Mouse (Mus musculus): ENCODE results near the gene Arhgef12. TPM values are rescaled to one million over a fixed set of nuclear protein-coding genes. Genes with fewer than 3 reads are reported as not detected.

The Arhgef12 gene
- polyA plus RNA-seq, 1 experiment from 2014 or later = 6.6 TPM

DNA sequence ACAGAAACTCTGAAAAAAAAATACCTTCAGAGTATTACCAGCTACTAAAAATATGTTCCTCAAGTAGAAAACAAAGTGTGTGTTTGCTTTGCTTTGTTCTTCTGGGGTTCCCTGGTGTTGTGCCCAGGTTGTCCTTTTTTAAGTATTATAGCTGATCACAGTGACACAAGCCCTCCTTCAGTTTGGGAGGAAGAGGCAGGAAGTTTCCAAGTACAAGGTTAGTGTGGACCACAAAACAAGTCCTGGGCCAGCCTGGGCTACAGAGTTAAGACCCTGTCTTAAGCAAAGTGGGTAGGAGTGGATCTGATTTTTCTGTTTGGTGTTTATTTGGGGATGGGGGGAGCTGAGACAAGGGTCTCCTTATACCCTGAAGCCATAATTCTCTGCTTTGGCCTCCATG lies 62.6 kb downstream of the Arhgef12 start:
- Histone ChIP-seq H3K4me1 (replicated peaks; ENCODE audit: control insufficient read depth, insufficient read depth) (peaks cover 6% of the 10 kb centered on the region; the same call in 1 of the 2 replicates), H3K9ac (ENCODE audit: low read length) (no peak overlapping the region), H3K4me3 (ENCODE audit: low read depth, low read length) (no peak overlapping the region), H3K27me3 (ENCODE audit: control insufficient read depth, insufficient read depth, low read length) (no peaks in the 10 kb centered on the region), H3K36me3 (ENCODE audit: control insufficient read depth, insufficient read depth, low read length) (no peaks in the 10 kb centered on the region; the same call in 1 of the 2 replicates), H3K4me2 (replicated peaks; ENCODE audit: low read depth) (no peak overlapping the region), H3K27ac (replicated peaks) (no peak overlapping the region), H3K9me3 (ENCODE audit: control insufficient read depth, low read length) (no peaks in the 10 kb centered on the region)
- TF ChIP-seq EP300 (optimal IDR thresholded peaks at IDR 0.05) (no peak), CTCF (IDR thresholded peaks at IDR 0.05; ENCODE audit: low read depth) (no peak)
- DNase-seq (ENCODE audit: low spot score) = no peak
- no peak for ATAC-seq (ENCODE audit: low FRiP score, low TSS enrichment)

DNA sequence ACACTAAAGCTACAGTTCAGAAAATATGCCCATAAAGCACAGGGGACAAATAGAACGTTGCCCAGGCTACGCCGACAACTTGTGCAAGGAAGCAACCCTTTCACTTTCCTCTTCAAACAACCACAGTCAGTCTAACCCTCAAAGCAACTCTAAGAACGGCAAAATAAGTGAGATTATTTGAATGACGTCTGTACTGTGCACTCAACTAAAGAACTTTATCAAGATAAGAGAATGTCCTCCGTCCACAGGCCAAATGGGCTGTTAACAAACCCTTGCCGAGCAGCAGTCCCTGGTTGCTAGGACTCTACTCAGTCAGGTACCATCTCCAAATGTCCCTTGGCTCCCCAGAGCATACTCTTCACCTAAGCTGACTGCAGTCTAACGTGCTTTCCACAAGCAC lies 68.6 kb downstream of the Arhgef12 start:
- H3K27me3 ChIP-seq (ENCODE audit: control insufficient read depth, insufficient read depth, low read length) = no peaks in the 10 kb centered on the region
- 66% methylated on average over 8 of the region's 8 CpGs for WGBS
- DNase-seq (ENCODE audit: low spot score) = no peak
- ATAC-seq (ENCODE audit: low FRiP score, low TSS enrichment) = no peak
- no peaks in the 10 kb centered on the region; the same call in 1 of the 2 replicates for H3K36me3 ChIP-seq (ENCODE audit: control insufficient read depth, insufficient read depth, low read length)
- H3K4me2 ChIP-seq (replicated peaks; ENCODE audit: low read depth) = no peak overlapping the region
- peaks cover 3% of the 10 kb centered on the region; the same call in 1 of the 2 replicates for H3K4me1 ChIP-seq (replicated peaks; ENCODE audit: control insufficient read depth, insufficient read depth)
- H3K9me3 ChIP-seq (ENCODE audit: control insufficient read depth, low read length) = no peaks in the 10 kb centered on the region
- H3K4me3 ChIP-seq (ENCODE audit: low read depth, low read length) = no peak overlapping the region
- no peak overlapping the region for H3K27ac ChIP-seq (replicated peaks)
- no peak overlapping the region for H3K9ac ChIP-seq (ENCODE audit: low read length)
- TF ChIP-seq EP300 (optimal IDR thresholded peaks at IDR 0.05) (no peak), CTCF (IDR thresholded peaks at IDR 0.05; ENCODE audit: low read depth) (no peak)

- H3K4me2 ChIP-seq (replicated peaks; ENCODE audit: low read depth) = no peak overlapping the region
- no peak overlapping the region for H3K27ac ChIP-seq (replicated peaks)
- no peak for DNase-seq (ENCODE audit: low spot score)
- peaks cover under 1% of the 10 kb centered on the region; the same call in 1 of the 2 replicates for H3K4me1 ChIP-seq (replicated peaks; ENCODE audit: control insufficient read depth, insufficient read depth)
- no peaks in the 10 kb centered on the region for H3K27me3 ChIP-seq (ENCODE audit: control insufficient read depth, insufficient read depth, low read length)
- H3K4me3 ChIP-seq (ENCODE audit: low read depth, low read length) = no peak overlapping the region
- H3K9me3 ChIP-seq (ENCODE audit: control insufficient read depth, low read length) = no peaks in the 10 kb centered on the region
- WGBS = 28% methylated on average over 4 of the region's 4 CpGs
- H3K9ac ChIP-seq (ENCODE audit: low read length) = no peak overlapping the region
- TF ChIP-seq CTCF (IDR thresholded peaks at IDR 0.05; ENCODE audit: low read depth) (no peak), EP300 (optimal IDR thresholded peaks at IDR 0.05) (peak; percentile 27)
- H3K36me3 ChIP-seq (ENCODE audit: control insufficient read depth, insufficient read depth, low read length) = no peaks in the 10 kb centered on the region; the same call in 1 of the 2 replicates
- peak; percentile 29; the same call in 1 of the 2 replicates for ATAC-seq (ENCODE audit: low FRiP score, low TSS enrichment)
These were observed 71.8 kb downstream of the Arhgef12 start for GRCm38 (mm10) chr9:43035208-43035607.

- Histone ChIP-seq H3K4me3 (ENCODE audit: low read depth, low read length) (no peak overlapping the region), H3K27me3 (ENCODE audit: control insufficient read depth, insufficient read depth, low read length) (no peaks in the 10 kb centered on the region), H3K27ac (replicated peaks) (no peak overlapping the region), H3K9me3 (ENCODE audit: control insufficient read depth, low read length) (no peaks in the 10 kb centered on the region), H3K9ac (ENCODE audit: low read length) (no peak overlapping the region), H3K4me1 (replicated peaks; ENCODE audit: control insufficient read depth, insufficient read depth) (no peaks in the 10 kb centered on the region), H3K4me2 (replicated peaks; ENCODE audit: low read depth) (no peak overlapping the region), H3K36me3 (ENCODE audit: control insufficient read depth, insufficient read depth, low read length) (no peaks in the 10 kb centered on the region)
- TF ChIP-seq CTCF (IDR thresholded peaks at IDR 0.05; ENCODE audit: low read depth) = no peak
- TF ChIP-seq EP300 (optimal IDR thresholded peaks at IDR 0.05) = no peak
- DNase-seq (ENCODE audit: low spot score) = no peak
- no peak for ATAC-seq (ENCODE audit: low FRiP score, low TSS enrichment)
These were observed 72.8 kb downstream of the Arhgef12 start for GRCm38 (mm10) chr9:43034273-43034672.

- ATAC-seq (ENCODE audit: low FRiP score, low TSS enrichment) (peak; percentile 66; the same call in 1 of the 2 replicates), DNase-seq (ENCODE audit: low spot score) (peak; percentile 55)
- Histone ChIP-seq H3K9me3 (ENCODE audit: control insufficient read depth, low read length) (no peaks in the 10 kb centered on the region), H3K27ac (replicated peaks) (no peak overlapping the region), H3K4me3 (ENCODE audit: low read depth, low read length) (no peak overlapping the region), H3K4me1 (replicated peaks; ENCODE audit: control insufficient read depth, insufficient read depth) (no peaks in the 10 kb centered on the region), H3K4me2 (replicated peaks; ENCODE audit: low read depth) (no peak overlapping the region), H3K36me3 (ENCODE audit: control insufficient read depth, insufficient read depth, low read length) (no peaks in the 10 kb centered on the region), H3K9ac (ENCODE audit: low read length) (no peak overlapping the region; the same call in 1 of the 2 replicates), H3K27me3 (ENCODE audit: control insufficient read depth, insufficient read depth, low read length) (no peaks in the 10 kb centered on the region)
- TF ChIP-seq EP300 (optimal IDR thresholded peaks at IDR 0.05) (no peak), CTCF (IDR thresholded peaks at IDR 0.05; ENCODE audit: low read depth) (no peak)
- WGBS = 35% methylated on average over 5 of the region's 5 CpGs
These were observed 79.3 kb downstream of the Arhgef12 start for GRCm38 (mm10) chr9:43027757-43028156.

DNA sequence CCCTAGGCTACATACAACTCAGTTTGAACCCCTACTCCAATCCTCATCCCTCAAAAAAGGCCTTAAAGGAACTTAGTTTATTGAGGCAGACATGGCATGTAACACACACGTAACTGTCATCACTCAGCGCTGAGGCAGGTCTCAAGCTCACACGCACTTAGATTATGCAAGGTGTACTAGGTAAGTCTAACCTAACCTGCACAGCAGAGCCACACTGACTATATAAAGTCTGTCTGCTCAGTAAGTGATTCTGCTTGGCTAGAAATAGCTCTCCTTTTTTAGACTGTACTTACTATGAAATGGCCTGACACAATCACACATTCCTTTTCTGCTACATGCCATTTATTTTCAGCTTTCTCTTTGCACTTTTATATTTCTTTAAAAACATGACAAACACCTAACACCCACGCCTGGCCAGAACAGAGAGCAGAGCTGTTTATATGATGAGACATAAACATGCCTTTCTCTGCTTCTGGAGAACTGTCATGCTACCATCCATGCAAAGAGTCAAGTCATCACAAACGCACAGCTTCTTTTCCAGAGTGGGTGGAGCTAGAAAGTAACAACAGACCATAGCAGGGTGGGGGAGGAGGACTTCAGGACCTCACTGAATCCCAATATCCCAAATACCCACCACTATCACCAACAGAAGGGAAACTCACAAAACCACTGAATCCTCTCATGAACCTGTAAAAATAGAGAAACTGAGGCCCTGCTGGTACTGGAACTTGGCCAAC lies 85.4 kb downstream of the Arhgef12 start:
- no peak for ATAC-seq (ENCODE audit: low FRiP score, low TSS enrichment)
- no peaks in the 10 kb centered on the region for H3K27me3 ChIP-seq (ENCODE audit: control insufficient read depth, insufficient read depth, low read length)
- no peak overlapping the region for H3K4me2 ChIP-seq (replicated peaks; ENCODE audit: low read depth)
- no peak overlapping the region for H3K4me3 ChIP-seq (ENCODE audit: low read depth, low read length)
- H3K9me3 ChIP-seq (ENCODE audit: control insufficient read depth, low read length) = no peaks in the 10 kb centered on the region
- peaks cover 3% of the 10 kb centered on the region; the same call in 1 of the 2 replicates for H3K36me3 ChIP-seq (ENCODE audit: control insufficient read depth, insufficient read depth, low read length)
- no peak for TF ChIP-seq CTCF (IDR thresholded peaks at IDR 0.05; ENCODE audit: low read depth)
- no peak for TF ChIP-seq EP300 (optimal IDR thresholded peaks at IDR 0.05)
- no peaks in the 10 kb centered on the region for H3K4me1 ChIP-seq (replicated peaks; ENCODE audit: control insufficient read depth, insufficient read depth)
- no peak overlapping the region for H3K27ac ChIP-seq (replicated peaks)
- no peak overlapping the region for H3K9ac ChIP-seq (ENCODE audit: low read length)
- WGBS = 68% methylated on average over 5 of the region's 5 CpGs
- no peak for DNase-seq (ENCODE audit: low spot score)
